Mouse (Mus musculus): ENCODE data around the gene Atmin.

DNA sequence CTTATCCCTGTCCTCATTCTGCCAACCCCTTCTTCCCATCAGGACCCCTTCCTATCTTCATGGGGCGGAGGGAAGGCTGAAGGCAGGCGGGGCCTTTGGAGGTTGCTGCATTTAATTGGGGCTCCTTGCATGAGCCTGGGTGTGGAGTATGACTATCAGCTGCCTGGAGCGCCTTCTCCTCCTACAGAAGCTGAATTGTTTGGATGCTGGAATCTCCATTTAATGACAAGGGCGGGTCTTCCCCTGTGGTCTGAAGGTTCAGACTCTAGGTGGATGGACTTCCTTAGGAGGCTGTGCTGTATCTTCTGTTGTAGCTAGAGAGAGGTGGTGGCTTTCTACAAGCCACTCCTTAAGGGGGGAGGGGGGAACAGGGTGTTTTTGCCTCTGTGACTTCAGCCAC is 8.2 kb upstream of the Atmin start:
- TF ChIP-seq CTCF (IDR thresholded peaks at IDR 0.05 in 2 of 3, conservative IDR thresholded peaks at IDR 0.05 in 1 of 3; ENCODE audit: control insufficient read depth in 1 of 3, insufficient read depth in 1 of 3, low read depth in 2 of 3, low read length in 3 of 3, poor library complexity in 1 of 3, severe bottlenecking in 1 of 3): no peak
- TF ChIP-seq EP300 (IDR thresholded peaks at IDR 0.05; ENCODE audit: low read depth in 1 of 2, low read length in 2 of 2): no peak
- no peak for TF ChIP-seq MXI1 (IDR thresholded peaks at IDR 0.05; ENCODE audit: low read depth, low read length)

Measured in MEL (cell line).